Mouse (Mus musculus): Measurements from ENCODE around the gene Ap4s1. TPM values are rescaled to one million over a fixed set of nuclear protein-coding genes. Genes with fewer than 3 reads are reported as not detected.

Ap4s1 gene
- polyA plus RNA-seq, 1 experiment: not detected

GRCm38 (mm10) chr12:51736807-51737206, 46.0 kb downstream of the Ap4s1 start:
- no peak for TF ChIP-seq CTCF (IDR thresholded peaks at IDR 0.05; ENCODE audit: insufficient read depth, low read depth, low read length)
- no peak for TF ChIP-seq POLR2A (IDR thresholded peaks at IDR 0.05; ENCODE audit: insufficient read depth, low read depth, low read length)
- 20% methylated on average over 1 of the region's 1 CpGs for whole genome bisulfite sequencing
- peaks cover 6% of the 10 kb centered on the region for H3K4me1 ChIP-seq (ENCODE audit: control insufficient read depth, insufficient read depth, low read length)
- no peak overlapping the region for H3K4me3 ChIP-seq (ENCODE audit: insufficient read depth, low read depth, low read length)
- no peak overlapping the region; the same call in 1 of the 2 replicates for H3K27ac ChIP-seq (ENCODE audit: insufficient read depth, low read depth, low read length)

- Histone ChIP-seq H3K4me1 (ENCODE audit: control insufficient read depth, insufficient read depth, low read length) (no peaks in the 10 kb centered on the region; the same call in 1 of the 2 replicates), H3K4me3 (ENCODE audit: insufficient read depth, low read depth, low read length) (no peak overlapping the region), H3K27ac (ENCODE audit: insufficient read depth, low read depth, low read length) (no peak overlapping the region)
- TF ChIP-seq CTCF (IDR thresholded peaks at IDR 0.05; ENCODE audit: insufficient read depth, low read depth, low read length): no peak
- WGBS: 82% methylated on average over 6 of the region's 6 CpGs
These were observed 50.9 kb downstream of the Ap4s1 start for GRCm38 (mm10) chr12:51741690-51742089.

GRCm38 (mm10) chr12:51744957-51745356, 54.1 kb downstream of the Ap4s1 start:
- Histone ChIP-seq H3K4me1 (ENCODE audit: control insufficient read depth, insufficient read depth, low read length) (no peaks in the 10 kb centered on the region), H3K27ac (ENCODE audit: insufficient read depth, low read depth, low read length) (no peak overlapping the region), H3K4me3 (ENCODE audit: insufficient read depth, low read depth, low read length) (no peak overlapping the region)
- WGBS: 55% methylated on average over 6 of the region's 6 CpGs
- TF ChIP-seq POLR2A (IDR thresholded peaks at IDR 0.05; ENCODE audit: insufficient read depth, low read depth, low read length): no peak
- TF ChIP-seq CTCF (IDR thresholded peaks at IDR 0.05; ENCODE audit: insufficient read depth, low read depth, low read length): no peak

GRCm38 (mm10) chr12:51747348-51747747, 56.5 kb downstream of the Ap4s1 start:
- H3K4me1 ChIP-seq (ENCODE audit: control insufficient read depth, insufficient read depth, low read length): no peaks in the 10 kb centered on the region
- no peak for TF ChIP-seq POLR2A (IDR thresholded peaks at IDR 0.05; ENCODE audit: insufficient read depth, low read depth, low read length)
- TF ChIP-seq CTCF (IDR thresholded peaks at IDR 0.05; ENCODE audit: insufficient read depth, low read depth, low read length): no peak
- 91% methylated on average over 2 of the region's 2 CpGs for WGBS
- no peak overlapping the region for H3K27ac ChIP-seq (ENCODE audit: insufficient read depth, low read depth, low read length)
- H3K4me3 ChIP-seq (ENCODE audit: insufficient read depth, low read depth, low read length): no peak overlapping the region

- no peaks in the 10 kb centered on the region for H3K4me1 ChIP-seq (ENCODE audit: control insufficient read depth, insufficient read depth, low read length)
- no peak overlapping the region for H3K4me3 ChIP-seq (ENCODE audit: insufficient read depth, low read depth, low read length)
- WGBS: 93% methylated on average over 12 of the region's 12 CpGs
- no peak for TF ChIP-seq POLR2A (IDR thresholded peaks at IDR 0.05; ENCODE audit: insufficient read depth, low read depth, low read length)
- TF ChIP-seq CTCF (IDR thresholded peaks at IDR 0.05; ENCODE audit: insufficient read depth, low read depth, low read length): no peak
- no peak overlapping the region for H3K27ac ChIP-seq (ENCODE audit: insufficient read depth, low read depth, low read length)
These were observed 65.2 kb downstream of the Ap4s1 start for GRCm38 (mm10) chr12:51755938-51756598.

- no peak overlapping the region for H3K27ac ChIP-seq (ENCODE audit: insufficient read depth, low read depth, low read length)
- no peak overlapping the region for H3K4me3 ChIP-seq (ENCODE audit: insufficient read depth, low read depth, low read length)
- TF ChIP-seq POLR2A (IDR thresholded peaks at IDR 0.05; ENCODE audit: insufficient read depth, low read depth, low read length): no peak
- no peak for TF ChIP-seq CTCF (IDR thresholded peaks at IDR 0.05; ENCODE audit: insufficient read depth, low read depth, low read length)
- H3K4me1 ChIP-seq (ENCODE audit: control insufficient read depth, insufficient read depth, low read length): no peaks in the 10 kb centered on the region
These were observed 65.7 kb downstream of the Ap4s1 start for GRCm38 (mm10) chr12:51756599-51756961.

- Histone ChIP-seq H3K27ac (ENCODE audit: insufficient read depth, low read depth, low read length) (no peak overlapping the region), H3K4me3 (ENCODE audit: insufficient read depth, low read depth, low read length) (no peak overlapping the region), H3K4me1 (ENCODE audit: control insufficient read depth, insufficient read depth, low read length) (no peaks in the 10 kb centered on the region)
- TF ChIP-seq POLR2A (IDR thresholded peaks at IDR 0.05; ENCODE audit: insufficient read depth, low read depth, low read length): no peak
- TF ChIP-seq CTCF (IDR thresholded peaks at IDR 0.05; ENCODE audit: insufficient read depth, low read depth, low read length): no peak
- WGBS: 94% methylated on average over 3 of the region's 3 CpGs
These were observed 68.5 kb downstream of the Ap4s1 start for GRCm38 (mm10) chr12:51759374-51759773.

- Histone ChIP-seq H3K27ac (ENCODE audit: insufficient read depth, low read depth, low read length) (no peak overlapping the region), H3K4me3 (ENCODE audit: insufficient read depth, low read depth, low read length) (no peak overlapping the region), H3K4me1 (ENCODE audit: control insufficient read depth, insufficient read depth, low read length) (no peaks in the 10 kb centered on the region; the same call in 1 of the 2 replicates)
- no peak for TF ChIP-seq POLR2A (IDR thresholded peaks at IDR 0.05; ENCODE audit: insufficient read depth, low read depth, low read length)
- TF ChIP-seq CTCF (IDR thresholded peaks at IDR 0.05; ENCODE audit: insufficient read depth, low read depth, low read length): no peak
- WGBS: 95% methylated on average over 4 of the region's 4 CpGs
These were observed 76.6 kb downstream of the Ap4s1 start for GRCm38 (mm10) chr12:51767454-51767853.

GRCm38 (mm10) chr12:51768702-51769101, 77.9 kb downstream of the Ap4s1 start:
- no peak for TF ChIP-seq POLR2A (IDR thresholded peaks at IDR 0.05; ENCODE audit: insufficient read depth, low read depth, low read length)
- no peak for TF ChIP-seq CTCF (IDR thresholded peaks at IDR 0.05; ENCODE audit: insufficient read depth, low read depth, low read length)
- Histone ChIP-seq H3K4me3 (ENCODE audit: insufficient read depth, low read depth, low read length) (no peak overlapping the region), H3K4me1 (ENCODE audit: control insufficient read depth, insufficient read depth, low read length) (no peaks in the 10 kb centered on the region; the same call in 1 of the 2 replicates), H3K27ac (ENCODE audit: insufficient read depth, low read depth, low read length) (no peak overlapping the region)
- WGBS: 96% methylated on average over 15 of the region's 15 CpGs

- TF ChIP-seq POLR2A (IDR thresholded peaks at IDR 0.05; ENCODE audit: insufficient read depth, low read depth, low read length) (no peak), CTCF (IDR thresholded peaks at IDR 0.05; ENCODE audit: insufficient read depth, low read depth, low read length) (no peak)
- 95% methylated on average over 7 of the region's 7 CpGs for WGBS
- no peak overlapping the region for H3K27ac ChIP-seq (ENCODE audit: insufficient read depth, low read depth, low read length)
- no peaks in the 10 kb centered on the region for H3K4me1 ChIP-seq (ENCODE audit: control insufficient read depth, insufficient read depth, low read length)
- H3K4me3 ChIP-seq (ENCODE audit: insufficient read depth, low read depth, low read length): no peak overlapping the region
These were observed 94.0 kb downstream of the Ap4s1 start for GRCm38 (mm10) chr12:51784842-51785241.

Other genes starting within 250 kb of the Ap4s1 start
- not detected in 2 replicates for gene Coch, start 97.7 kb upstream of the Ap4s1 start, polyA plus RNA-seq (2012; ENCODE audit: insufficient read depth, insufficient read length, low replicate concordance, missing spikeins)
- not detected in 2 replicates for gene Strn3, start 864 bp downstream of the Ap4s1 start, polyA plus RNA-seq (2012; ENCODE audit: insufficient read depth, insufficient read length, low replicate concordance, missing spikeins)
- 50.8 TPM in 1 of 2 replicates, not detected in the other for gene Hectd1, start 138.5 kb downstream of the Ap4s1 start, polyA plus RNA-seq (2012; ENCODE audit: insufficient read depth, insufficient read length, low replicate concordance, missing spikeins)